Mouse (Mus musculus) hindbrain, embryonic 15.5 days (tissue): ENCODE results near the gene Fam32a. TPM values are rescaled to one million over a fixed set of nuclear protein-coding genes. Genes with fewer than 3 reads are reported as not detected.
A peak's percentile ranks its signal among the peaks of the same experiment; 100 is the strongest.

Experiments
- ATAC-seq: fragments of 200-750 bp; cut with Nextera tagmentation; 2 replicates; pipeline ENCODE4 v1.8.0; 2017; ENCODE audit warnings: low read depth, moderate number of reproducible peaks, moderate TSS enrichment; ENCODE audit not compliant: low FRiP score
- H3K27ac ChIP-seq: fragments of 300-500 bp; sonication (generic); replicated peaks from 2 replicates; pipeline ENCODE4 v1.5.1; 2015; ENCODE audit warnings: mild to moderate bottlenecking, inconsistent platforms
- H3K27me3 ChIP-seq: fragments of 300-500 bp; sonication (generic); 2 replicates; pipeline ENCODE4 v1.6.1; 2015; ENCODE audit warnings: control low read depth, inconsistent platforms
- H3K36me3 ChIP-seq: fragments of 300-500 bp; sonication (generic); 2 replicates; pipeline ENCODE4 v1.6.1; 2015; ENCODE audit warnings: control low read depth, inconsistent platforms
- H3K4me1 ChIP-seq: fragments of 300-500 bp; sonication (generic); replicated peaks from 2 replicates; pipeline ENCODE4 v1.6.1; 2015; ENCODE audit warnings: control low read depth, inconsistent platforms
- H3K4me2 ChIP-seq: fragments of 300-500 bp; sonication (generic); 2 replicates; pipeline ENCODE4 v1.6.1; 2015; ENCODE audit warnings: moderate library complexity, mild to moderate bottlenecking, inconsistent platforms
- H3K4me3 ChIP-seq: fragments of 300-500 bp; sonication (generic); 2 replicates; pipeline ENCODE4 v1.5.1; 2015; ENCODE audit warnings: mild to moderate bottlenecking, inconsistent platforms
- H3K9ac ChIP-seq: fragments of 300-500 bp; sonication (generic); 2 replicates; pipeline ENCODE4 v1.6.1; 2015; ENCODE audit warnings: inconsistent platforms
- H3K9me3 ChIP-seq: fragments of 300-500 bp; sonication (generic); 2 replicates; pipeline ENCODE4 v1.6.1; 2016; ENCODE audit warnings: control low read depth, inconsistent platforms
- WGBS: fragments of 180-500 bp; shearing (Covaris S2); methylation state at CpG from one replicate; pipeline ENCODE4 v1.1.7; 2015; 5-methylcytosine and 5-hydroxymethylcytosine counted together
- polyA plus RNA-seq: library from polyadenylated mRNA; unstranded; fragments of >200 nt; fragmentation: Nextera tagmentation; extraction: Ambion mirVana; gene quantifications from 2 replicates; pipeline ENCODE4 v1.2.1, GENCODE M21; 2015

Fam32a gene
- polyA plus RNA-seq, 1 experiment from 2014 or later, result 97.1 TPM

GRCm38 (mm10) chr8:72242226-72242625 is 22.7 kb downstream of the Fam32a start:
- 93% methylated on average over 1 of the region's 1 CpGs for WGBS
- H3K9me3 ChIP-seq, result no peaks in the 10 kb centered on the region
- no peak overlapping the region for H3K27ac ChIP-seq
- H3K36me3 ChIP-seq, result peaks cover 12% of the 10 kb centered on the region; the same call in 1 of the 2 replicates
- H3K4me2 ChIP-seq, result no peak overlapping the region
- H3K27me3 ChIP-seq, result no peaks in the 10 kb centered on the region
- no peak overlapping the region for H3K4me3 ChIP-seq
- ATAC-seq, result no peak
- 0 out of 2 replicates have a peak overlapping the region, but pooled peaks have one; percentile 16 for H3K9ac ChIP-seq
- peaks cover 21% of the 10 kb centered on the region for H3K4me1 ChIP-seq

- Histone ChIP-seq H3K36me3 (peaks cover 16% of the 10 kb centered on the region; the same call in 1 of the 2 replicates), H3K9ac (no peak overlapping the region), H3K4me3 (no peak overlapping the region), H3K4me1 (peaks cover 21% of the 10 kb centered on the region), H3K27ac (no peak overlapping the region), H3K9me3 (no peaks in the 10 kb centered on the region), H3K4me2 (no peak overlapping the region), H3K27me3 (no peaks in the 10 kb centered on the region)
- 78% methylated on average over 2 of the region's 2 CpGs for WGBS
- ATAC-seq, result no peak
Observed at GRCm38 (mm10) chr8:72244610-72245009, 25.1 kb downstream of the Fam32a start.

- H3K9me3 ChIP-seq, result no peaks in the 10 kb centered on the region
- WGBS, result 52% methylated on average over 7 of the region's 7 CpGs
- no peak overlapping the region for H3K4me3 ChIP-seq
- no peaks in the 10 kb centered on the region for H3K27me3 ChIP-seq
- no peak overlapping the region for H3K9ac ChIP-seq
- H3K27ac ChIP-seq, result no peak overlapping the region
- ATAC-seq, result peak; percentile 45; the same call in 1 of the 2 replicates
- H3K4me1 ChIP-seq, result no peaks in the 10 kb centered on the region
- peaks cover 25% of the 10 kb centered on the region for H3K36me3 ChIP-seq
- no peak overlapping the region for H3K4me2 ChIP-seq
Observed at GRCm38 (mm10) chr8:72257171-72257901, 37.8 kb downstream of the Fam32a start.

GRCm38 (mm10) chr8:72257902-72258238 is 38.3 kb downstream of the Fam32a start:
- H3K4me3 ChIP-seq, result no peak overlapping the region
- no peak for ATAC-seq
- no peaks in the 10 kb centered on the region for H3K4me1 ChIP-seq
- H3K4me2 ChIP-seq, result no peak overlapping the region
- no peak overlapping the region for H3K27ac ChIP-seq
- WGBS, result 93% methylated on average over 1 of the region's 1 CpGs
- no peak overlapping the region for H3K9ac ChIP-seq
- H3K27me3 ChIP-seq, result no peaks in the 10 kb centered on the region
- no peaks in the 10 kb centered on the region for H3K9me3 ChIP-seq
- peaks cover 19% of the 10 kb centered on the region for H3K36me3 ChIP-seq

GRCm38 (mm10) chr8:72259862-72260261 is 40.3 kb downstream of the Fam32a start:
- H3K9ac ChIP-seq, result no peak overlapping the region
- H3K4me1 ChIP-seq, result no peaks in the 10 kb centered on the region
- peaks cover 1% of the 10 kb centered on the region; the same call in 1 of the 2 replicates for H3K36me3 ChIP-seq
- WGBS, result 87% methylated on average over 2 of the region's 2 CpGs
- no peak for ATAC-seq
- H3K4me2 ChIP-seq, result no peak overlapping the region
- no peak overlapping the region for H3K4me3 ChIP-seq
- H3K27me3 ChIP-seq, result no peaks in the 10 kb centered on the region
- H3K27ac ChIP-seq, result no peak overlapping the region
- no peaks in the 10 kb centered on the region for H3K9me3 ChIP-seq

GRCm38 (mm10) chr8:72260585-72260984 is 41.1 kb downstream of the Fam32a start:
- ATAC-seq, result no peak; the same call in 1 of the 2 replicates
- Histone ChIP-seq H3K9ac (no peak overlapping the region), H3K4me3 (no peak overlapping the region), H3K9me3 (no peaks in the 10 kb centered on the region), H3K4me2 (no peak overlapping the region), H3K4me1 (no peaks in the 10 kb centered on the region), H3K27me3 (no peaks in the 10 kb centered on the region), H3K27ac (no peak overlapping the region), H3K36me3 (no peaks in the 10 kb centered on the region; the same call in 1 of the 2 replicates)
- WGBS, result 57% methylated on average over 4 of the region's 4 CpGs

GRCm38 (mm10) chr8:72261019-72261418 is 41.5 kb downstream of the Fam32a start:
- Histone ChIP-seq H3K27me3 (no peaks in the 10 kb centered on the region), H3K4me1 (no peaks in the 10 kb centered on the region), H3K4me2 (no peak overlapping the region), H3K4me3 (no peak overlapping the region), H3K9me3 (no peaks in the 10 kb centered on the region), H3K36me3 (no peaks in the 10 kb centered on the region), H3K9ac (no peak overlapping the region), H3K27ac (no peak overlapping the region)
- ATAC-seq, result peak; percentile 51
- 33% methylated on average over 2 of the region's 2 CpGs for WGBS

GRCm38 (mm10) chr8:72261431-72261830 is 41.9 kb downstream of the Fam32a start:
- Histone ChIP-seq H3K9me3 (no peaks in the 10 kb centered on the region), H3K9ac (no peak overlapping the region), H3K36me3 (no peaks in the 10 kb centered on the region), H3K4me1 (no peaks in the 10 kb centered on the region), H3K4me3 (no peak overlapping the region), H3K27ac (no peak overlapping the region), H3K27me3 (no peaks in the 10 kb centered on the region), H3K4me2 (no peak overlapping the region)
- no peak for ATAC-seq

GRCm38 (mm10) chr8:72261872-72262271 is 42.3 kb downstream of the Fam32a start:
- Histone ChIP-seq H3K4me3 (no peak overlapping the region), H3K4me1 (no peaks in the 10 kb centered on the region), H3K27me3 (no peaks in the 10 kb centered on the region), H3K36me3 (no peaks in the 10 kb centered on the region), H3K9me3 (no peaks in the 10 kb centered on the region), H3K9ac (no peak overlapping the region), H3K4me2 (no peak overlapping the region), H3K27ac (no peak overlapping the region)
- ATAC-seq, result no peak
- WGBS, result 54% methylated on average over 5 of the region's 5 CpGs

- Histone ChIP-seq H3K4me1 (no peaks in the 10 kb centered on the region), H3K9ac (no peak overlapping the region), H3K4me2 (no peak overlapping the region), H3K36me3 (no peaks in the 10 kb centered on the region), H3K4me3 (no peak overlapping the region), H3K9me3 (no peaks in the 10 kb centered on the region), H3K27ac (no peak overlapping the region), H3K27me3 (no peaks in the 10 kb centered on the region)
- 95% methylated on average over 2 of the region's 2 CpGs for WGBS
- no peak for ATAC-seq
Observed at GRCm38 (mm10) chr8:72262756-72263155, 43.2 kb downstream of the Fam32a start.

GRCm38 (mm10) chr8:72263451-72263850 is 43.9 kb downstream of the Fam32a start:
- ATAC-seq, result no peak
- Histone ChIP-seq H3K4me3 (no peak overlapping the region), H3K4me1 (no peaks in the 10 kb centered on the region), H3K4me2 (no peak overlapping the region), H3K36me3 (no peaks in the 10 kb centered on the region), H3K9me3 (no peaks in the 10 kb centered on the region), H3K9ac (no peak overlapping the region), H3K27me3 (no peaks in the 10 kb centered on the region), H3K27ac (no peak overlapping the region)
- WGBS, result 73% methylated on average over 7 of the region's 7 CpGs

- Histone ChIP-seq H3K9me3 (no peaks in the 10 kb centered on the region), H3K36me3 (no peaks in the 10 kb centered on the region), H3K9ac (no peak overlapping the region), H3K27me3 (no peaks in the 10 kb centered on the region), H3K4me1 (no peaks in the 10 kb centered on the region), H3K4me2 (no peak overlapping the region), H3K27ac (no peak overlapping the region), H3K4me3 (no peak overlapping the region)
- 66% methylated on average over 5 of the region's 7 CpGs for WGBS
- no peak for ATAC-seq
Observed at GRCm38 (mm10) chr8:72265342-72265741, 45.8 kb downstream of the Fam32a start.

- Histone ChIP-seq H3K4me1 (no peaks in the 10 kb centered on the region), H3K36me3 (no peaks in the 10 kb centered on the region), H3K9ac (no peak overlapping the region), H3K4me3 (no peak overlapping the region), H3K27ac (no peak overlapping the region), H3K9me3 (no peaks in the 10 kb centered on the region), H3K4me2 (no peak overlapping the region), H3K27me3 (no peaks in the 10 kb centered on the region)
- ATAC-seq, result no peak
Observed at GRCm38 (mm10) chr8:72266671-72267070, 47.1 kb downstream of the Fam32a start.
